Mouse (Mus musculus) ES-Bruce4 (cell line): ENCODE measurements around the gene Gm815.

Source experiments
- CTCF ChIP-seq: IDR thresholded peaks from one replicate; pipeline ENCODE4 v1.8.1; 2011; ENCODE audit warnings: low read depth, low read length
- EP300 ChIP-seq: IDR thresholded peaks from 2 replicates; pipeline ENCODE4 v1.6.1; 2011; ENCODE audit warnings: low read depth, low read length; ENCODE audit not compliant: insufficient read depth
- POLR2A ChIP-seq: IDR thresholded peaks from one replicate; pipeline ENCODE4 v1.8.1; 2011; ENCODE audit warnings: low read length; ENCODE audit not compliant: insufficient read depth

DNA sequence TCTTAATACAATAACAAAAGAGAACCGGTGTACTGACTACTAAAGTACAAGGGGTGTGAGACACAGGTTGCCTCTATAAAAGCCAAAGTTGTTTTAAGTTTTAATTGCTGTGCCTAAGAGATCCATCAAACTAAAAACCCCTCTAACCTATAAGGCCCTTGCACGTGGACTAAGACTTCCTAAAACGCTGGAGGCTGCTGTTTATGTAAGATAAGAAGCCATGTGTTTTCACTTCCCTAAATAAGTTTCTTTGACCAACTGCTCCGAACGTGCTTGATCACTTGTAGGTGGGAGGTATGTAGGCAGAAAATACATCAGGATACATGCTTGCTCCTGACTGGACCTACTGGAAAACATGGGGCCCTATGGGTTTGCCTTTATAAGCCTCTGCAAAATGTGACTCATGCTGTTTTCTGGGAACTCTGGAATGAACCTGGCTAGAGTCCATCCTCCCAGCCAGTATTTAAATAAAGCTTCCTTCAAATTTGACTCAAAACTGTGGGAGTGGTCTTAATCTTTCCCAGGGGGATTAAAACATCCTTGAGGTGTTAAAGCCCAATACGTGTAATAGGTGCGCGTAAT lies 31.9 kb upstream of the Gm815 start:
- TF ChIP-seq CTCF = no peak
- TF ChIP-seq POLR2A = no peak
- TF ChIP-seq EP300 = no peak
